Mouse (Mus musculus) kidney, embryonic 15.5 days (tissue): ENCODE results near the gene Eif3f. TPM values are rescaled to one million over a fixed set of nuclear protein-coding genes. Genes with fewer than 3 reads are reported as not detected.

ENCODE experiments used
- ATAC-seq: fragments of 200-750 bp; cut with Nextera tagmentation; replicated peaks from 2 replicates; pipeline ENCODE4 v1.8.0; 2017; ENCODE audit warnings: moderate TSS enrichment; ENCODE audit not compliant: low FRiP score
- H3K27ac ChIP-seq: fragments of 300-500 bp; sonication (generic); 2 replicates; pipeline ENCODE4 v1.5.1; 2015; ENCODE audit warnings: mild to moderate bottlenecking, inconsistent platforms
- H3K27me3 ChIP-seq: fragments of 300-500 bp; sonication (generic); 2 replicates; pipeline ENCODE4 v1.6.1; 2015; ENCODE audit warnings: inconsistent platforms
- H3K36me3 ChIP-seq: fragments of 300-500 bp; sonication (generic); 2 replicates; pipeline ENCODE4 v1.6.1; 2015; ENCODE audit warnings: inconsistent platforms
- H3K4me1 ChIP-seq: fragments of 300-500 bp; sonication (generic); 2 replicates; pipeline ENCODE4 v1.6.1; 2015; ENCODE audit warnings: inconsistent platforms
- H3K4me2 ChIP-seq: fragments of 300-500 bp; sonication (generic); 2 replicates; pipeline ENCODE4 v1.6.1; 2015; ENCODE audit warnings: moderate library complexity, mild to moderate bottlenecking, inconsistent platforms
- H3K4me3 ChIP-seq: fragments of 300-500 bp; sonication (generic); replicated peaks from 2 replicates; pipeline ENCODE4 v1.5.1; 2015; ENCODE audit warnings: mild to moderate bottlenecking, inconsistent platforms
- H3K9ac ChIP-seq: fragments of 300-500 bp; sonication (generic); 2 replicates; pipeline ENCODE4 v1.6.1; 2015; ENCODE audit warnings: mild to moderate bottlenecking, inconsistent platforms
- H3K9me3 ChIP-seq: fragments of 300-500 bp; sonication (generic); replicated peaks from 2 replicates; pipeline ENCODE4 v1.6.1; 2016; ENCODE audit warnings: inconsistent platforms
- WGBS: fragments of 180-500 bp; shearing (Covaris S2); methylation state at CpG from one replicate; pipeline ENCODE4 v1.1.7; 2015; ENCODE audit warnings: mixed read lengths; 5-methylcytosine and 5-hydroxymethylcytosine counted together
- polyA plus RNA-seq: library from polyadenylated mRNA; unstranded; fragments of >200 nt; fragmentation: Nextera tagmentation; extraction: Ambion mirVana; gene quantifications from 2 replicates; pipeline ENCODE4 v1.2.1, GENCODE M21; 2015

Eif3f gene
- polyA plus RNA-seq, 1 experiment from 2014 or later, result 86.6 TPM

GRCm38 (mm10) chr7:108985934-108986708 is 51.9 kb downstream of the Eif3f start:
- no peak overlapping the region for H3K9ac ChIP-seq
- ATAC-seq, result no peak
- H3K36me3 ChIP-seq, result no peaks in the 10 kb centered on the region
- no peaks in the 10 kb centered on the region for H3K27me3 ChIP-seq
- H3K4me3 ChIP-seq, result no peak overlapping the region
- no peak overlapping the region for H3K4me2 ChIP-seq
- H3K9me3 ChIP-seq, result no peaks in the 10 kb centered on the region
- 85% methylated on average over 3 of the region's 3 CpGs for WGBS
- no peak overlapping the region for H3K27ac ChIP-seq
- H3K4me1 ChIP-seq, result no peaks in the 10 kb centered on the region

DNA sequence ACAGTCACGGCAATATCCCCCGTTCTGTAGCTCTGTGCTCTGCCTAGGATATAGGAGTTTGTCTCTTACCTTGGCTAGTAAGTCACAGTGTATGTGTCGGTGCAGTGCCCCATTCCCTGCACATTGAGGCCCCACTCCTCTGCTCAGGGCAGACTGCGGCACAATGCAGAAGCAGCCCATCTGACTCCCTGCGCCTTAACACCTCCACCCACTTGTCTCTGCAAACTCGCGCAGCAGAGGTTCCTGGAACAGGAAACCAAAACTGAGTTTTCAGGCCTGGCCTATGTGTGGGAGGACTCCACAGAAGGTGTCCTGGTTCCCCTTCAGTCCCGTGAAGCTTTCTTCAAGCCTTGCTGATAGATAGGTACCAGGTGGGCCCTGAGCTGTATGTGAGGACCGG is 57.0 kb downstream of the Eif3f start:
- Histone ChIP-seq H3K4me2 (no peak overlapping the region), H3K9me3 (no peaks in the 10 kb centered on the region), H3K4me3 (no peak overlapping the region), H3K9ac (no peak overlapping the region), H3K4me1 (no peaks in the 10 kb centered on the region), H3K27me3 (no peaks in the 10 kb centered on the region), H3K36me3 (no peaks in the 10 kb centered on the region), H3K27ac (no peak overlapping the region)
- WGBS, result 76% methylated on average over 9 of the region's 9 CpGs
- no peak for ATAC-seq

Other genes with a start within 250 kb of the Eif3f start
- not detected in 2 replicates for gene Olfr512, start 221.1 kb upstream of the Eif3f start, polyA plus RNA-seq
- gene Olfr513, start 183.4 kb upstream of the Eif3f start, polyA plus RNA-seq, result not detected in 2 replicates
- not detected in 2 replicates for gene Olfr514, start 108.4 kb upstream of the Eif3f start, polyA plus RNA-seq
- gene Olfr516, start 83.9 kb upstream of the Eif3f start, polyA plus RNA-seq, result not detected in 2 replicates
- gene Olfr517, start 62.0 kb upstream of the Eif3f start, polyA plus RNA-seq, result not detected in 2 replicates
- gene Olfr518, start 49.4 kb upstream of the Eif3f start, polyA plus RNA-seq, result not detected in 2 replicates
- not detected in 2 replicates for gene Olfr519, start 40.0 kb upstream of the Eif3f start, polyA plus RNA-seq
- gene Nlrp10, start 4.2 kb upstream of the Eif3f start, polyA plus RNA-seq, result 0.06 TPM in 1 of 2 replicates, not detected in the other
- gene Tub, start 15.9 kb downstream of the Eif3f start, polyA plus RNA-seq, result 1.4 and 2.4 TPM in 2 replicates
- gene Ric3, start 148.9 kb downstream of the Eif3f start, polyA plus RNA-seq, result 1.7 and 2.1 TPM in 2 replicates
- gene Lmo1, start 240.8 kb downstream of the Eif3f start, polyA plus RNA-seq, result 8.9 and 9.0 TPM in 2 replicates